Mouse (Mus musculus): Measurements from ENCODE around the gene Cox6b1.

Gene Cox6b1

DNA sequence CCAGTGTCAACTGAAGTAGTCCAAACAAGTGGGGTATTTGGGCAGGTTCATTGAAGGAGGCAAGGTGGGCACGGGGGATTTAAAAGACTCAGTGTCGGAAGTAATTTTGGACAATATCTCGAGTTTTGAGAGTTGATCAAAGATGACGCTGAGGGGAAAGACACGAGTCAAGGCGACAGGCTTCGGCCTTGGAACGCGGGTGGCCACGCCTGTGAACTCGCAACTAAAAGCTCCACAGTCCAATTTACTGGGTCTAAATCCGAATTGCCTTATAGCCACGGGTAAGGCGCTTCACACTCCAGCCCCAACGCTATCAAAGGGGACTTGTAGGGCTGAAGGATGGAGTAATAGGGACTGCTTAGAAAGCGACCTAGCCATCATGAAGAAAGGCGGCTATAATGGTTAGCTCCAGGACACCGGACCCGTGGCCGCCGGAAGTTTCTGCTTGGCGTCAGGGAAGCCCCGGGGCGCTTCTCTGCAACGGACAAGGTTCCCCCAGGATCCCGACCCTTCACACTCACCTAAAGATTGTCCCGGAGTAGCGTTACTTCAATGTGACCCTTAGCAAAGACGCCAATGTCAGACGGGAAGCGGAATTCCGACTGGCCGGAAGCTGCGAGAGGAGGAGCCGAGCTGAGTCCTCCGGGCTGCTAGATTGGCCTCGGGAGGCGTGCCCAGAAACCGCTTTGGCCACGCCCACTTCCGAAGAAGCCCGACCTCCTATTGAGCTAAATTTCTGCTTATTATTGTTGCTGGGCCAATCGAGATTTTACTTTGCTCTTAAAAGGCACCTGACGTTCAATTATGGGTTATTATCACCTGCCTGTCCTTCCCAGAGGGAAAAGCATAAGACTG, at the start of gene Cox6b1:
Gene Cox6b1 (minus strand): TSS at position 622 of the 855 bp plus-strand sequence.
- peak; percentile 88 for DNase-seq

DNA sequence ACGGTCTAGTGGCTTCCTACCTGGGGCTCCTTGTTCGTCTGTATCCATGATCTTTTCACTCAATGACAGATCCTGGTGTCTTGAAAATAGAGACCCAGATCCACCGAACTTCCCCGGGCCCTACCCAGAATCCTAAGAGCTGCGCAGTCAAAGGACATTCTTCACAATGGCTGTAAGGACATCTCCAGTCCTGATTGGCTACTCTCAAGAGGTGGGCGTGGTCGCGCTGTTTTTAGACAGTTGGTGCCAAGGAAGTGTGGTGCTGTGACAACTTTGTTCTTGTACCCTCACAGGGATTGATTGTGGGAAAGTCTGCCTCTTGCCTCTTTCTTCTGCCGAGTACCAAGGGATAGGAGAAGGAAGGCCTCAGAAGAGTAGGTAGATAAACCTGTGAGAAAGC, 45.5 kb upstream of the Cox6b1 start, which contains the start of gene Pmis2:
Gene Pmis2 (minus strand): TSS at position 126 of the 400 bp plus-strand sequence.
- no peak for DNase-seq

DNA sequence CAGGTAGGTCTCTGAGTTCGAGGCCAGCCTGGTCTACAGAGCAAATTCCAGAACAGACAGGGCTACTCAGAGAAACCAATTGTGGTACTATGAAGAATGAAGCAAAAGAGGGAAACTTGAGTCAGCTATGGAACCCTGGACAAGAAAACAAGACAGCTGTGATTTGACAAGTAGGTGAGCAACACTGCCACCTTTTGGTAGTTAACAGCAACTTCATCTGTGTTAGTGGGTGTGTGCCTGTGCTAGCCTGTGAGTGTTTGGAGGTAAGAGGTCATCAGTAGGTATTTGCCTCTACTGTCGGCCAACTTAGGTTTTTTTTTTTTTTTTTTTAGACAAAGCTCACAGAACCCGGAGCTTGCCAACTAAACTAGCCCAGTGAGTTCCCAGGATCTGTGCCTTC, 43.3 kb upstream of the Cox6b1 start:
- DNase-seq, result no peak

DNA sequence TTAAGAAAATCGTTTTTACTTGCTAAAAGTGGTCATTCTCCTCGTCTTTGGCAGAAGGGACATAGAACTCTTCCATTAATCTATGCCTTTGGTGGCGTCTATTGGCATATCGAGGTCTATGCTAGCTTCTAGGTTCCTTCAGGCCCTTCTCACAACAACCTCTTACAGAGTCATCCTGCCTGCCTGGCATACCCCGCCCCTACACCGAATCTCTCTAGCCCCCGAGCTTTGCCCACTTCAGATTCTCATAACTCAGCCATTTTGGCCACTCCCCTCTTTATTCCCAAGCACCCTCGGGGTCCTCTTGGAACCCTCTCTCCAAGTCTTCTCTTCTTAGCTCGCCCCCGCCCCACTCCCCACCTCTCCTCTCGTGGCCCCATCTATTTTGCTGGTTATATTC, 39.4 kb upstream of the Cox6b1 start:
- DNase-seq, result no peak

DNA sequence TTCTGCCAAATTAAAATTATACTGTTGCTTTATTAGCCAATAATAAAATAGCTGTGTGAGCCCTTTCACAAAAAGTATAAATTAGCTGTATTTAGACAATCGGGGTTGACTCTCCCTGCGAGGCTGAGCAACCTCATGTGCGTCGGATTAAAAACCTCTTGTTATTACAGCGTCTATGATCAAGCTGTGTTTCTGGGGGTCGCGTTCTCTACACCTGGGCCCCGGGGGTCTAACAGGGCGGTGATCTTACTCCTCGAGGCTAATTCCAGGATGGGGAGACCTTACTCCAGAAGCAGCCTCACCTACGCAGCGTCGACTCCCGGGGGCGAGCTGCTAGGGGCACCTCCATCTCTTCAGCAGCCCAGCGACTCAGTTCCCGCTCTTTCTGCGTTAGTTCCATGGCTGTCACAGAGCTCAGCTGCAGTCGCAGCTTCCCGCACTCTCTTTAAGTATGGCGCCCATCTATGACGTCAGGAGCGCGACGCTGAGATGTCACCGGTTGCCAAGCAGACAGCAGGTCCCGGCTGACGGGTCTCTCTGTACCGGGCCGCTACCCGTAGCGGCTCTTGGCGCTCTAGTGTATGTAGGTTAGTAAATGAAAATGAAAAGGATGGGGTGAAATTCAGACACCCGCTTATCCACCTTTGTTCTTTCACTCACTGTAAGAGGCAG, 38.7 kb upstream of the Cox6b1 start, which contains the start of gene Haus5:
Gene Haus5 (minus strand): TSS at position 466 of the 672 bp plus-strand sequence.
- peak; percentile 92 for DNase-seq

DNA sequence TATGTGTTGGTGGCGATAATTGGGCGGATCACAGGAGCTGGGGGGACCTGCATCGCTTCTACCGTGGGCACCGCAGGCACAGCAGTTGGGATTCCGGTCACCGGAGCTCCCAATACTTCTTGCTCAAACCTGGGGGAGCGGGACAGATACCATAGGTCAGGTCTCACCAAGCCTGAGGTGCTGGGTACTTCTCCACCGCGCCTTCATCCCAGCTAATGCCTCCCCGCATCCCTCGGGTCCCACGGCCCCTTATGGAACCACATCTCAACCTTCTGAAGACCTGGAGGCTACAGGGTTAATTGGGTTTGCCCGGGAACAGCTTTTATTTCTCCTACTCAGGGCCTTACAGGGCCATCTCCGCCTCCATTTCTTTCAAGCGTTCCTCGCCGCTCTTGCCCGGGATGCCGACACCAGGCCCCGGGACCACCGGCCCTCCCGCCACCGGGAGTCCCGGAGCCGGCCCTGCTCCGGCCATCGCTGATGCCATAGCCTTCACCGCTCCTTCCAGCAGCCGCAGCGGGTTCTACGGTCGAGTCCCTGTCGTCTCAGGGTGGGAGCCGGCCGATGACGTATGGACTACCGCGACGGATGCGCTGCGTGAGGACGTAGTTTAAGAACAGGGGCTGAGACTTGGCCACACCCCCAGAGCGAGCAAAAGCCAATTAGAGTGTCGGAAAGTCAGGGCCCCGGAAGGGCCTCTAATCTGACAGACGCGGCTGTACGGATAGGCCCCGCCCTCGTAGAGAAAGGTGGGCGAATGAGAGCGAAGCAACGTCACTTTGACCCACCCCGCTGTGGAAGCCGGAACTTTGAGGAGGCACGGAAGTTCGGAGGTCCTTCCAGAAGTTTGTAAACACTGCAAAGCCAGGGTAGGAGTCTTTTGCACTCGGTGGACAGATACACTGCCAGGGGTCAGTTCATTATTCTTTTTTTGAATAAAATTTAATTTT, 23.9 kb upstream of the Cox6b1 start, which contains the start of gene Rbm42:
Gene Rbm42 (minus strand): TSS at position 727 of the 950 bp plus-strand sequence.
- DNase-seq, result peak; percentile 97

DNA sequence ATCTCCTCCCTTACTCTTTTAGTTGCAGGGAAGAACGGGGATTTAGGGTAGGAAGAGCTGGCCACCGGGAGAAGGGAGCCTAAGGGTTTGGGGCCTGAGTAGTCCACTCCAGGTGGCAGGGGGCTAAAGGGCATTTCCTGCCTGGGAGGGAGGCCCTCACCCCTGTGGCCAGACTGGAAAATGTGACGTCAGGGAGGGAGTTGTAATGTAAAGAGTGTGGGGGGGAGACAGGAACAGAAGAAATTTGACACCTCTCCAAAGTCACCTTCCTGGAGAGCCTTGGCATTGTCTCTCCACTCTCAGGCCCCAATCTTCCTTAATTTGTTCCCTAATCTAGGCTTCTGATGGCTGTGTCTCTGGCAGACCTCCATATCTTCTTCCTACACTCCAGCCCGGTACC, 13.1 kb upstream of the Cox6b1 start:
- no peak for DNase-seq

DNA sequence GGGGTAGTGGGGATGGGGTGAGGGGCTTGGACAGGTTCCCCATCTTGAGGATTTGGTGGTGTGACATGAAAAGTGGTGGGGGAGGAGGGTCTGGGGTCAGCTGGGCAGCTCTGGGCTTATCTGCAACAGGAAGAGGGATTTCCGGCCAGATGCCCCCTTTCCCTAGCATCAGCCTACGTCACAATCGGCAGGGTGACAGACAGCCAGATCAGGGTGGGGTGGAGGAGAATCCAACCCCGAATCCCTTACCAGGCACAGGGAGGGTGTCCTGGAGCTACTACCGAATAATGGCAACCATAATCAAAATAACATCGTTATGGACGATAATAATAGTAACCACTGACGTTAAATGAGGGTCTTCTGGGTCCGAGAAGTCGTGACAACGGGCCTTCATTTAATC, 10.4 kb upstream of the Cox6b1 start:
- no peak for DNase-seq

DNA sequence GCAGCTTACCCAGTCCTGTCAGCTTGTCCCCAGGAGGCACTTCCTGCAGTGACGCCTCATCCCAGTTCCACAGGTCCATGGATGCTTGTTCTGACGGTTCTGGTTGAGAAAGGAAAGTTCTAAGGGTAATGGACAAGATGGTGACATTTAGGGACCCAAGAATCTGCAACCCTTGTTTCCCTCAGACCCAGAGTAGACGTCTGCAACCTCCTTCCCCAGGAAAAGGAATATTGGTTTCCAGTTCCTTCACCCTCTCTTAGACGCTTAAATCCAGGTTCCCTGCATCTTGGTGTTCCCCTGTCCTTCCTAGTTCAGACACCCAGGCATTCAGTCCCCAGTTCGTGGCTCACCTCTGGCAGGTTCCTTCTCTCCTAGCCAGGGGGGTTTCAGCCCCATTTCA, 9.8 kb upstream of the Cox6b1 start, which contains the start of gene Etv2:
Gene Etv2 (minus strand): TSS at position 101 of the 400 bp plus-strand sequence.
- no peak for DNase-seq

DNA sequence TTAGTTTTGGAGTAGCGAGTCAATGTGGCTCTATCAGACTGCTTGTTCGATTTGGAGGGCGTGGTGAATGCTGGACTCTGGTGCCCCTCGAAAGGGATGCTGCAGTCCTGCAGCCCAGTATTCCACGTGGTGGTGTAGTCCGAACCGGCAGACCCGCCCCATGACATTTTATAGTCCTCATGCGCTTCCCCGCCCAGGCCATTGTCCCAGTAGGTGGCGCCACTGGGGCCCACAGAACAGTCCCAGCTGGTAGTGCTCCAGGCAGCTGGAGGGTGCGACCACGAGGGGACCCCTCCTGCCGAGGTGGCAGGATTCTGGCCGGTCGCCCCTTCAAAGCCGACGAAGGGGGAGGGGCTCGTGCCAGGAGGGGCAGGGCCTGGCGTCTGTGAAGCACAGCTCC, 8.7 kb upstream of the Cox6b1 start:
- peak; percentile 40 for DNase-seq

DNA sequence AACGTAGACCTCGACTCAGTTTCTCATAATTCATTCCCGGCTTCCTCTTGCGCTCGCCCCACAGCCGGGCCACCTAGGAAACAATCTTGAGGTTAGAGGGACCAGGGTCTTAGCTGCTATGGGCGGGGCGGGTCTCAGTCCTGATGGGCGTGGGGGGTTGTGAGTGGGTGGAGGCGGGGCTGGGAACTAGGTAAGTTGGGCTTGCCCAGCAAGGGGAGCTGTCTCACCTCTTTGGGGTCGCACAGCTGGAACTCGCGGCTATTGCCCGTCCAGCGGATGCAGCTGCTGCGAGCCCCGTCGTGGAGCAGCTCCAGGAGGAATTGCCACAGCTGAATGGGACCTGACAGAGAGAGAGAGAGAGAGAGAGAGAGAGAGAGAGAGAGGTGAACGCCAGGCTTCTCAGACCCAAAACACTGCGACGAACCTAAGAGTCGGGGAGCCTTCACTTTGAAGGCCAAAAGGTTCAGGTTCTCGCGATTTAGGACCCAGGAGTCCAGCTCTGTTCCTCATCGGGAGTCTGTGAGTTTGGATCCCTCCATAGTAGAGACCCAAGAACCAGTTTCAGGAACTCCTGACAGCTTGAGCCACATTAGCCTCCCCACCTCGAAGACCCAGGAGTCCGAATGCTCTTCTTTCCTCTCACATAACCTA, 7.9 kb upstream of the Cox6b1 start:
- DNase-seq, result no peak

DNA sequence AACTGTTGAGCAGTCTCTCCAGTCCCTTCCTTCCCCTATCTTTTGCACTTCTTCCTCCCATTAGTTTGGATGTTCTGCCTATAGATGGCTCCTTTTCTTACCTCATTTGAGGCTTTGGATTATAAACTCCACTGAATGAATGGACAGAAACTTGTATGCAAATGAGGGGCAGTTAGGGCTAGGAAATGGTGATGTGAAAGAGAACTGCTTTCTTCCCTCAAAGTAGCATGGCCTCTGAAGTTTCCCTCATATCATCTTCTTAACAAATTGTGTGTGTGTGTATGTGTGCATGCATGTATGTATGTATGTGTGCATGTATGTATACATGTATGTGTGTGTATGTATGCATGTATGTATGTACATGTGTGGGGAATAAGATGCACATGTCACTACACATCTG, 3.1 kb upstream of the Cox6b1 start:
- DNase-seq, result no peak

DNA sequence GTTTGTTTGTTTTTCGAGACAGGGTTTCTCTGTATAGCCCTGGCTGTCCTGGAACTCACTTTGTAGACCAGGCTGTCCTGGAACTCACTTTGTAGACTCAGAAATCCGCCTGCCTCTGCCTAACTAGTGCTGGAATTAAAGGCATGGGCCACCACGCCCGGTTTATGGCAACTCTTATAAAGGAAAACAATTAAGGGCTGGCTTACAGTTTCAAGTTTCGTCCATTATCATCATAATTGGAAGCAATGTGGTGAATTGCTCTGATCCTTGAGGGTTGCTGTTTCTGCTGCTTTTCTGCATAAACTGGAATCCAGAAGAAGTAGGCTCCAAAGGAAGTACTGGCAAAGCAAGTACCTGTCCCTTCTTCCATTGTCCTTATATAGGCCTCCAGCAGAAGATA, 696 bp upstream of the Cox6b1 start:
- no peak for DNase-seq

DNA sequence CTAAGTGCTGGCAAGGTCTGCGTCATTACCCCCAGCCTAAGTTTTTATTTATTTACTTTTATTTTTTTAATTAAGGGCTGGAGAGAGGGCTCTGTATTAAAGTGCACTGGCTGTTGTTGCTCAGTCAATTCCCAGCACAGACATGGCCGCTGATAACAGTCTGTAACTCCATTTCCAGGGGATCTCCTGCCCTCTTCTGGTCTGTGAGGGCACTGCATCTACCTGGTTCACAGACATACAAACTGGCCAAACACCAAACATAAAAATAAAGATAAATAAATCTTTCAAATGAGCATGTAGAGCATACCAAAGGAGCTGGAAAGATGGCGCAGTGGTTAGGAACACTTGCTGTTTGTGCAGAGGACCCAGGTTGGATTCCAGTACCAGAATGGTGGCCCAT, 6.7 kb downstream of the Cox6b1 start:
- peak; percentile 42 for DNase-seq

DNA sequence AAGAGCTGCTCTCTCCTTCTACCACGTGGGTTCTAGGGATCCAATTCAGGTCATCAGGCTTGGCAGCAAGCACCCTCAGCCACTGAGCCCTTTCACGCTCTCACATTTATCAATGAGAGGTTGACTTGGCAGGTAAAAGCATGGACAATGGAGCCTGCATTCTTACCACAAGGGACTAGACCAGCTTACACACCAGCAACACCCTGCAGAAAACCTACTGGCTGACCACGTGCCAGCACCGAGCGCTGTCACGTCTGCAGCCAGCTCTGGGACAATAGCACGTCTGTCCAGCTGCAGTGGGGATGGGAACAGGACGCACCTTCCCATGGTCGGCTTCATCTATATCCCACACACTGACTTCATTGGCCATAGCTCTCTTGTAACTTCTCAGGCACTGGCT, 7.3 kb downstream of the Cox6b1 start:
- DNase-seq, result no peak

DNA sequence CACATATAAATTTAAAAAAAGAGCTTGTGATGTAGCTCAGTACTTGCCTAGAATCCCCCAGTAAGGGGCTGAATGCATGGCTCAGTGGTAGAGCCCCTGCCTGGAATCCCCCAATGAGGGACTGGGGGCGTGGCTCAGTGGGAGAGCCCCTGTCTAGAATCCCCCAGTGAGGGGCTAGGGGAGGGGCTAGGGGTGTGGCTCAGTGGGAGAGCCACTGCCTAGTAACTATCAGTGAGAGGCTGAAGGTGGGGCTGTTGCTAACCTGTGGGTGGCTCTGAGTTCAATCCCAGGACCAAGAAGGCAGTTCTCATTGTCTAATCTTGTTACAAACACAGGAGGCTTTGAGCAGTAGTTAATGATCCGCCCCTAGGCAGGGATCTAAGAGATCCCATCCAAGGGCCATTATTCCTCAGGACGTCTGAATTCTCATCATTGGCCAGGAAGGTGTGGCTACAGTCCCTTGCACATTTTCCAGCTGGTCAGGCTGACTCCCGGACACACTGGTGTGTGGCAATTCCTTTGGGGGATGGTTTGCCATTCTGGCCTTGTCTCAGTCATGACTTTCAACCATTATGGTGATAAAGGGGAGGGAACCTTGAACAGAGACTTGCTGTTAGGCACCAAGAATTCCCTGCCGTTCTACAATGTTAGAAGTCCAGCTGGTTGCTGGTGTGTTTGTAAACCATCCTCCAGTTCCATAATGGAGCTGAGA, 10.7 kb downstream of the Cox6b1 start:
- DNase-seq, result no peak

DNA sequence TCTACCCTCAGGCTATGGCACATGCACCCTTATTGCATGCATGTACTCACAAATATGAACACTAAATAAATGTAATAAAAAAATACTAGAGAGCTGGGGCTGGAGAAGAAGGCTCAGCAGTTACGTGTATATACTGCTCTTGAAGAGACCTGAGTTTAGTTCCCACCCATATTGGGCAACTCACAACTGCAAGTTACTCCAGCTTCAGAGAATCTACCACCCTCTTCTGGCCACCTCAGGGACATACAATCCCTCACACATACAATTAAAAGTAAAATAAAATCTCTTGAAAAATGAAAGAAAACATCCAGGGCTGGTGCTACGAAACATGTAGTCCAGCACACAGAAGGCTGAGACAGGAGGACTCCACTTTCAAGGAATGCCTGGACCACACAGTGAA, 11.5 kb downstream of the Cox6b1 start:
- no peak for DNase-seq

DNA sequence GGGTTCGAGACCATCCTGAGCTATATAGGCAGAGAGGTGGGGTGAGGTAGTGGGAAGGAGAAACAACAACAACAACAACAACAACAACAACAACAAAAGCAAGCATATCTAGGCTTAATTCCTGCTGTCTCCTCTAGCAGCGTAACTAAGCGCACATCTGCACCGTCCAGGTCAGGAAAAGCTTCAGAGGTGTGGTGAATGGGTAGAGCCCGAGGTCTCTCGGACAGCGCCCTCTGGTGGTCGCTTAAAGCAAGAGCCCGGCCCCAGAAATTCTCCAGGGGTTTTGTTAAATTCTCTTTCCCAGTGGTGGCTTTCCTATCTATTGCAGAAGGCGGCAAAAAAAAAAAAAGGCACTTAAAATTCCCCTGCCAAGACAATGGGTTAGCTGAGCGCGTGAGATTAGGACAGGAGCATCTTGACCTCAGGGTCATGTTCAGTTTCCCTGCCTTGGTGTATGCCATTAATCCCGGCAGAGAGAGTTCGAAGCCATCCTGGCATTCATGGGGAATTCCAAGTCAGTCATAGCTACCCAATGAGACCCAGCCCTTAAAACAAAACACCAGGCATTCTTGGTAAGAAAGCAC, 12.3 kb downstream of the Cox6b1 start:
- peak; percentile 78 for DNase-seq

DNA sequence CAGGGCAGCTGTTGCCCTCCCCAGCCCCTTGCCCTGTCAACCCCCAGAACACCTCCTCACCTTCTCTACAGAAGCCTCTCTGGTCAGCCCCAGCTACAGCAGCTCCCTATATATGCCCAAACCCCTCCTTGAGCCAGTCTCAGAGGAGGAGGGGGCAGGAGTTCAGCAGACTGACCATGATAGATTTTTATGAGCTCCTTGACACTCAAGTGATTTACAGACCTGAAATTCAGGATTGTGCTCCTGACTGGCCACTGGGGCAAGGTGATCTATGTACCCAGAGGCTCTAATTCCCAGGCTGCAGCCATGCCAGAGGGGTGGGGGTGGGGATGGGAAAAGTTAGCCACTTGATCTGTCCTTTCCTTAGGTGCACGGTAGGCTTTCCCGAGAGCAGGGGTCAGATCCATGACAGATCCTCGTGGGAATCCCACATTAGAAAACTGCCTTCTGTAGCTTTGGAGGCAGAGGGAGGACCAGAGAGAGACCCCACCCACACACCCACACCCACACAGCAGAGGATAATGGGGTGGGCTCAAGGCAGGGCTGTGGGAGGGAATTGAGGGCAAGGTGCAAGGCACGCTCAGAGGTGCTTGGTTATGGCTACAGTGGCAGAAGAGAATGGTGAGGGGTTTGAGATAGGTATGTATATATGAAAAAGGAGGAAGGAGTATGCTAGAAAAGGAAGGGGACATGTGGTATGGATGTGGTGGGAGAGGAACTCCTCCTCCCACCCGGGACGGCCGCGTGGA, 13.1 kb downstream of the Cox6b1 start, which contains the start of gene Upk1a:
Gene Upk1a (minus strand): TSS at position 194 of the 749 bp plus-strand sequence.
- no peak for DNase-seq

DNA sequence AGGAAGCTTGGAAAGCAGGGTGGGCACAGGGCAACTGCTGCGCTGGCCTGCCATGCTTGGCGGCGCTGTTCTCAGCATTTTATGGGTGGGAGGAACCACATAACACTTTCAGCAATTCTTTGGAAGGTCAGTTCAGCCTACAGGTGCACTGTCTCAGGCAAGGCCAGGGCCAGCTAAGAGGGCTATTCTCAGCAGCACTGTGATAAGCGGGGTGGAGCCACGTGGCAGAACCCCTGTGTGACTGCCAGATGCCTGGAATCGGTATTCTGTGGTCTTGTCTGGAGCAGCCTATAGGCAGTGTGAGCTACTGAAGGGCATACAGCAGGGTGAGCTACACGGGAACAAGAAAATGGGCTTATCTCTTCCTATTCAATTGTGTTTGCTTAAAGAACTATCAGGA, 15.9 kb downstream of the Cox6b1 start:
- DNase-seq, result no peak
